Mouse (Mus musculus) kidney, postnatal 25 days (tissue): Measurements from ENCODE around the gene Gm3373.
"Not testable (repeated sequence)": the region's sequence is repeated elsewhere in the genome, so short reads cannot be mapped to it uniquely, and the experiment has no call there.

Experiments
- DNase-seq, 2 experiments: peaks; one replicate each; pipeline ENCODE4 v3.0.0; 2021; ENCODE audit warnings: mixed read lengths in 2 of 2

Gene Gm3373

GRCm38 (mm10) chr14:5741477-5741876 lies at the start of gene Gm3373:
TSS of gene Gm3373 (minus strand) at chr14:5741577.
- DNase-seq = not testable (repeated sequence)

DNA sequence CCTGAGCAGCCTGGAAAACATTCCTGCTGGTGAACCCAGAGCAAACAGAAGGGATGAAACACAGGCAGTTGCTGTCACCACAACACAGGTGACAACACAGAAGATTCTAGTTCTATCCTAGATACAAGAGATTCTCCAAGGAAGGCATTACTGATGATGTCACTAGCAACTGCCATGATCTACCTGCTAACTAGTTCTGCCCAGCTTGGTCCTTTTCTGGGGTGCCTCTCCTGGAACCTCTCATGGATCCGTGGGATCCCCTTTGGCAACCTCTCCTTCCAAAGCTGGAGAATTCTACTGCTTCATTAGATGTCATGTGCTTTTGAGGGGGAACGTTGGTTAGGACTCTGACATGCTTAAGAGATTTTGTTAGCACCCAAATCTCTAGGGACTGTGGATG lies 54.0 kb downstream of the Gm3373 start, which contains the start of gene Gm9603:
Gm9603 (minus strand) TSS at position 101 of the 400 bp plus-strand sequence.
- not testable (repeated sequence) for DNase-seq
